Mouse (Mus musculus): ENCODE results near the gene Dmtf1. TPM values are rescaled to one million over a fixed set of nuclear protein-coding genes. Genes with fewer than 3 reads are reported as not detected.

The Dmtf1 gene
- polyA plus RNA-seq, 1 experiment from 2014 or later: 29.5 TPM

GRCm38 (mm10) chr5:9069599-9070209, 91.9 kb downstream of the Dmtf1 start:
- H3K4me2 ChIP-seq (ENCODE audit: low read depth, low read length): no peak overlapping the region
- H3K27ac ChIP-seq (ENCODE audit: low read length): 0 out of 2 replicates have a peak overlapping the region, but pooled peaks have one; percentile 12
- H3K27me3 ChIP-seq (replicated peaks; ENCODE audit: control insufficient read depth, insufficient read depth, low read length): no peaks in the 10 kb centered on the region
- H3K36me3 ChIP-seq (ENCODE audit: control insufficient read depth, insufficient read depth, low read length): no peaks in the 10 kb centered on the region
- 41% methylated on average over 6 of the region's 6 CpGs for WGBS
- H3K9me3 ChIP-seq (ENCODE audit: control insufficient read depth, low read length): no peaks in the 10 kb centered on the region
- H3K9ac ChIP-seq (ENCODE audit: low read depth, low read length): no peak overlapping the region
- H3K4me1 ChIP-seq (ENCODE audit: control insufficient read depth, insufficient read depth, low read length): peaks cover 9% of the 10 kb centered on the region
- no peak overlapping the region for H3K4me3 ChIP-seq (ENCODE audit: low read length)
- peak; percentile 90 for ATAC-seq

- Histone ChIP-seq H3K9ac (ENCODE audit: low read depth, low read length) (no peak overlapping the region), H3K27ac (ENCODE audit: low read length) (no peak overlapping the region; the same call in 1 of the 2 replicates), H3K4me3 (ENCODE audit: low read length) (no peak overlapping the region), H3K36me3 (ENCODE audit: control insufficient read depth, insufficient read depth, low read length) (no peaks in the 10 kb centered on the region), H3K9me3 (ENCODE audit: control insufficient read depth, low read length) (no peaks in the 10 kb centered on the region), H3K27me3 (replicated peaks; ENCODE audit: control insufficient read depth, insufficient read depth, low read length) (no peaks in the 10 kb centered on the region), H3K4me1 (ENCODE audit: control insufficient read depth, insufficient read depth, low read length) (peaks cover 9% of the 10 kb centered on the region), H3K4me2 (ENCODE audit: low read depth, low read length) (no peak overlapping the region)
- 39% methylated on average over 2 of the region's 2 CpGs for WGBS
- ATAC-seq: peak; percentile 41
Observed at GRCm38 (mm10) chr5:9068886-9069285, 92.7 kb downstream of the Dmtf1 start.

Other genes with a start within 250 kb of the Dmtf1 start
- gene Crot, start 164.5 kb downstream of the Dmtf1 start, polyA plus RNA-seq (2015; fragmentation: Nextera tagmentation; extraction: Ambion mirVana): 63.0 and 77.2 TPM in 2 replicates
- gene Tmem243, start 61.1 kb downstream of the Dmtf1 start, polyA plus RNA-seq (2015; fragmentation: Nextera tagmentation; extraction: Ambion mirVana): 5.3 and 10.5 TPM in 2 replicates
- 1.4 and 1.5 TPM in 2 replicates for gene 9330182L06Rik, start 104.3 kb upstream of the Dmtf1 start, polyA plus RNA-seq (2015; fragmentation: Nextera tagmentation; extraction: Ambion mirVana)

Measured in intestine, embryonic 16.5 days (tissue).